Mouse (Mus musculus) intestine, embryonic 16.5 days (tissue): Measurements from ENCODE around the gene Rps6ka6. TPM values are rescaled to one million over a fixed set of nuclear protein-coding genes. Genes with fewer than 3 reads are reported as not detected.

Experiments used
- ATAC-seq: fragments of 200-750 bp; cut with Nextera tagmentation; 2 replicates; pipeline ENCODE4 v1.8.0; 2017; ENCODE audit warnings: moderate TSS enrichment, moderate library complexity
- H3K27ac ChIP-seq: fragments of 300-500 bp; sonication (generic); 2 replicates; pipeline ENCODE4 v1.5.1; 2014; ENCODE audit warnings: mild to moderate bottlenecking, low read length
- H3K27me3 ChIP-seq: fragments of 300-500 bp; sonication (generic); replicated peaks from 2 replicates; pipeline ENCODE4 v1.6.1; 2014; ENCODE audit warnings: low read length, control low read depth, mixed read lengths; ENCODE audit not compliant: control insufficient read depth, insufficient read depth
- H3K36me3 ChIP-seq: fragments of 300-500 bp; sonication (generic); 2 replicates; pipeline ENCODE4 v1.6.1; 2014; ENCODE audit warnings: low read length, control low read depth; ENCODE audit not compliant: control insufficient read depth, insufficient read depth
- H3K4me1 ChIP-seq: fragments of 300-500 bp; sonication (generic); 2 replicates; pipeline ENCODE4 v1.6.1; 2014; ENCODE audit warnings: low read length, control low read depth, mixed read lengths; ENCODE audit not compliant: control insufficient read depth, insufficient read depth
- H3K4me2 ChIP-seq: fragments of 300-500 bp; sonication (generic); 2 replicates; pipeline ENCODE4 v1.6.1; 2014; ENCODE audit warnings: low read depth, low read length, control low read depth
- H3K4me3 ChIP-seq: fragments of 300-500 bp; sonication (generic); 2 replicates; pipeline ENCODE4 v1.5.1; 2014; ENCODE audit warnings: mild to moderate bottlenecking, low read length
- H3K9ac ChIP-seq: fragments of 300-500 bp; sonication (generic); 2 replicates; pipeline ENCODE4 v1.6.1; 2014; ENCODE audit warnings: low read depth, low read length
- H3K9me3 ChIP-seq: fragments of 300-500 bp; sonication (generic); 2 replicates; pipeline ENCODE4 v1.6.1; 2016; ENCODE audit warnings: low read length, control low read depth; ENCODE audit not compliant: control insufficient read depth
- WGBS: fragments of 180-500 bp; shearing (Covaris S2); extraction: QIAGEN DNeasy Blood & Tissue Kit; methylation state at CpG from one replicate; pipeline ENCODE4 v1.1.7; 2014; 5-methylcytosine and 5-hydroxymethylcytosine counted together
- polyA plus RNA-seq: library from polyadenylated mRNA; unstranded; fragments of >200 nt; fragmentation: Nextera tagmentation; extraction: Ambion mirVana; gene quantifications from 2 replicates; pipeline ENCODE4 v1.2.1, GENCODE M21; 2015

Rps6ka6 gene
- polyA plus RNA-seq, 1 experiment from 2014 or later: 11.3 TPM

- H3K36me3 ChIP-seq: no peaks in the 10 kb centered on the region
- H3K9me3 ChIP-seq: no peaks in the 10 kb centered on the region
- no peak overlapping the region for H3K4me3 ChIP-seq
- no peak overlapping the region for H3K4me2 ChIP-seq
- H3K27me3 ChIP-seq: no peaks in the 10 kb centered on the region
- no peaks in the 10 kb centered on the region for H3K4me1 ChIP-seq
- no peak for ATAC-seq
- H3K9ac ChIP-seq: no peak overlapping the region
- no peak overlapping the region for H3K27ac ChIP-seq
- WGBS: 82% methylated on average over 2 of the region's 2 CpGs
These were observed 132.9 kb downstream of the Rps6ka6 start for GRCm38 (mm10) chrX:111404816-111405215.

- H3K36me3 ChIP-seq: no peaks in the 10 kb centered on the region
- H3K9me3 ChIP-seq: no peaks in the 10 kb centered on the region
- no peak for ATAC-seq
- H3K27ac ChIP-seq: no peak overlapping the region
- H3K9ac ChIP-seq: no peak overlapping the region
- no peaks in the 10 kb centered on the region for H3K4me1 ChIP-seq
- 74% methylated on average over 5 of the region's 5 CpGs for WGBS
- H3K27me3 ChIP-seq: no peaks in the 10 kb centered on the region
- no peak overlapping the region for H3K4me2 ChIP-seq
- H3K4me3 ChIP-seq: no peak overlapping the region
These were observed 160.7 kb downstream of the Rps6ka6 start for GRCm38 (mm10) chrX:111377020-111377419.

- no peak overlapping the region for H3K9ac ChIP-seq
- H3K27ac ChIP-seq: no peak overlapping the region
- WGBS: 40% methylated on average over 1 of the region's 1 CpGs
- H3K9me3 ChIP-seq: no peaks in the 10 kb centered on the region
- H3K4me3 ChIP-seq: no peak overlapping the region
- H3K27me3 ChIP-seq: no peaks in the 10 kb centered on the region
- no peaks in the 10 kb centered on the region for H3K4me1 ChIP-seq
- no peak overlapping the region for H3K4me2 ChIP-seq
- no peaks in the 10 kb centered on the region for H3K36me3 ChIP-seq
- ATAC-seq: no peak
These were observed 163.6 kb downstream of the Rps6ka6 start for GRCm38 (mm10) chrX:111374177-111374576.

Other genes starting within 250 kb of the Rps6ka6 start
- 0.39 and 0.42 TPM in 2 replicates for gene Hdx, start 159.1 kb upstream of the Rps6ka6 start, polyA plus RNA-seq